Mouse (Mus musculus) neural tube, embryonic 11.5 days (tissue): ENCODE measurements around the gene Mob3c. TPM values are rescaled to one million over a fixed set of nuclear protein-coding genes. Genes with fewer than 3 reads are reported as not detected.

ENCODE experiments used
- ATAC-seq: fragments of 200-750 bp; cut with Nextera tagmentation; 2 replicates; pipeline ENCODE4 v1.8.0; 2017; ENCODE audit warnings: moderate number of reproducible peaks, mild to moderate bottlenecking, moderate TSS enrichment, moderate library complexity; ENCODE audit not compliant: insufficient read depth, low FRiP score, low TSS enrichment
- DNase-seq: peaks from one replicate; pipeline ENCODE4 v3.0.0-alpha.2; 2015; ENCODE audit warnings: low spot score
- H3K27ac ChIP-seq: fragments of 300-500 bp; sonication (generic); 2 replicates; pipeline ENCODE4 v1.5.1; 2014; ENCODE audit warnings: low read depth, mild to moderate bottlenecking, low read length
- H3K27me3 ChIP-seq: fragments of 300-500 bp; sonication (generic); 2 replicates; pipeline ENCODE4 v1.6.1; 2014; ENCODE audit warnings: mild to moderate bottlenecking, low read length, mixed read lengths; ENCODE audit not compliant: control insufficient read depth, insufficient read depth
- H3K36me3 ChIP-seq: fragments of 300-500 bp; sonication (generic); 2 replicates; pipeline ENCODE4 v1.6.1; 2014; ENCODE audit warnings: mild to moderate bottlenecking, low read length, moderate library complexity, mixed read lengths; ENCODE audit not compliant: control insufficient read depth, insufficient read depth
- H3K4me1 ChIP-seq: fragments of 300-500 bp; sonication (generic); 2 replicates; pipeline ENCODE4 v1.6.1; 2014; ENCODE audit warnings: low read length, mixed read lengths; ENCODE audit not compliant: control insufficient read depth, insufficient read depth
- H3K4me2 ChIP-seq: fragments of 300-500 bp; sonication (generic); 2 replicates; pipeline ENCODE4 v1.6.1; 2014; ENCODE audit warnings: low read depth, mild to moderate bottlenecking, moderate library complexity
- H3K4me3 ChIP-seq: fragments of 300-500 bp; sonication (generic); 2 replicates; pipeline ENCODE4 v1.5.1; 2014; ENCODE audit warnings: low read depth, low read length
- H3K9ac ChIP-seq: fragments of 300-500 bp; sonication (generic); 2 replicates; pipeline ENCODE4 v1.6.1; 2014; ENCODE audit warnings: mild to moderate bottlenecking, low read length
- H3K9me3 ChIP-seq: fragments of 300-500 bp; sonication (generic); 2 replicates; pipeline ENCODE4 v1.6.1; 2016; ENCODE audit warnings: low read length; ENCODE audit not compliant: control insufficient read depth
- WGBS: fragments of 180-500 bp; shearing (Covaris S2); extraction: QIAGEN DNeasy Blood & Tissue Kit; methylation state at CpG from one replicate; pipeline ENCODE4 v1.1.7; 2014; 5-methylcytosine and 5-hydroxymethylcytosine counted together
- polyA plus RNA-seq: library from polyadenylated mRNA; unstranded; fragments of >200 nt; fragmentation: Nextera tagmentation; extraction: Ambion mirVana; gene quantifications from 2 replicates; pipeline ENCODE4 v1.2.1, GENCODE M21; 2014

Mob3c gene
- polyA plus RNA-seq, 1 experiment from 2014 or later: 4.1 TPM

DNA sequence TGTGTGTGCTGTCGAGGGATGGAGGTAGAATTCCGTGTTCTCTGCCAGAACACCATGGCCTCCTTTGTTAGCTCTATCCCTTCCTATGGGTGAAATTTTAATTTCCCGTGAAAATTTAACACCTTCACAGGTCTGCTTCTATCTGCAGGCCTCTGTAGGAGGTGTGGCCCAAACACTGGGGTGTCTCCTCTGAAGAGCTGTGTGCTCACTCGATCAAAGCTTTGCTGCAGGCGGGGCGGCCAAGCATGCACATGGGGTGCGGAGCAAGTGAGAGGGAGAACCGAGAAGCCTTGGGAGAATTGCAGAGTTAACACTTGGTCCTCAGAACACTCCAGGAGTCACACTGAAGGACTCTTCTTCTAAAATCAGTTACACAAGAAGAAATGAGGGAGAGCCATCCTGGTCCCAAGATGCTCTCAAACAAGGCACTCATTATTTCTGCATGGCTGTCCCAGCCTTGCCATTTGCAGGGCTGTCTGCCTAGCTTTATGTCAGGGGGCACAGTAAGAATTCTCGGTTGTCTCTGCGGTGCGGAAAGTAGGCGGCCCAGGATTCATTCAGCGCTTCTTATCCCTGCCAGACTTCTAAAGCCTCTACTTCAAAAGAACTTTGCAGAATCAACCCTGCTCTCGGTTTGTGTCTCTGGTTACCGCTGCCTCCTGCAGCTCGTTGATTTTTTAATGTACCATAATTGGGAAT lies 41.8 kb downstream of the Mob3c start:
- WGBS: 17% methylated on average over 16 of the region's 16 CpGs
- no peak overlapping the region for H3K4me2 ChIP-seq

DNA sequence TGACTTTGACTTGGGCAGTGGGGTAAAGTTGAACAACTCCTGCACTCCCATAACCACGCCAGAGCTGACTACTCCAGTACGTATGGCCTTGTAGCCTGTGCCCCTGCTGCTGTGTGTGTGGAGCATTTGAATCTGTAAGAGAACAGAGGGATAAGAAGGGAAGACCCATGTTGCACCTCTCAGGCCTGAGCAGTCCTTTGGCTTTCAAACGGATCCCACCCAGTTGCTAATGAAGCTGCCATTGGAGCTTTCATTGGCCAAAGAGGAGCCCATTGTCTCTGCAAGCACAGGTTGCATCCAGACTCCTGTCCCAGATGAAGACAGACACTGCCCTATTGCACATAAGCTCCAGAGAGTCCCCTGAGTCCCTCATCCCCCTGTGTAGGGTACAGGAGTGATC lies 45.3 kb downstream of the Mob3c start:
- H3K27ac ChIP-seq: no peak overlapping the region
- H3K4me1 ChIP-seq: peaks cover 6% of the 10 kb centered on the region
- no peak overlapping the region for H3K4me2 ChIP-seq
- H3K4me3 ChIP-seq: no peak overlapping the region
- H3K9me3 ChIP-seq: no peaks in the 10 kb centered on the region
- no peaks in the 10 kb centered on the region for H3K36me3 ChIP-seq
- 76% methylated on average over 3 of the region's 3 CpGs for WGBS
- no peak overlapping the region for H3K9ac ChIP-seq
- no peak for DNase-seq
- no peaks in the 10 kb centered on the region for H3K27me3 ChIP-seq
- no peak for ATAC-seq

More for the DNA sequence above, 41.8 kb downstream of the Mob3c start:
- Histone ChIP-seq H3K27me3 (no peaks in the 10 kb centered on the region), H3K4me1 (no peaks in the 10 kb centered on the region; the same call in 1 of the 2 replicates), H3K27ac (no peak overlapping the region), H3K4me3 (no peak overlapping the region), H3K9me3 (no peaks in the 10 kb centered on the region), H3K36me3 (no peaks in the 10 kb centered on the region; the same call in 1 of the 2 replicates), H3K9ac (no peak overlapping the region)
- ATAC-seq (no peak; the same call in 1 of the 2 replicates), DNase-seq (no peak)

DNA sequence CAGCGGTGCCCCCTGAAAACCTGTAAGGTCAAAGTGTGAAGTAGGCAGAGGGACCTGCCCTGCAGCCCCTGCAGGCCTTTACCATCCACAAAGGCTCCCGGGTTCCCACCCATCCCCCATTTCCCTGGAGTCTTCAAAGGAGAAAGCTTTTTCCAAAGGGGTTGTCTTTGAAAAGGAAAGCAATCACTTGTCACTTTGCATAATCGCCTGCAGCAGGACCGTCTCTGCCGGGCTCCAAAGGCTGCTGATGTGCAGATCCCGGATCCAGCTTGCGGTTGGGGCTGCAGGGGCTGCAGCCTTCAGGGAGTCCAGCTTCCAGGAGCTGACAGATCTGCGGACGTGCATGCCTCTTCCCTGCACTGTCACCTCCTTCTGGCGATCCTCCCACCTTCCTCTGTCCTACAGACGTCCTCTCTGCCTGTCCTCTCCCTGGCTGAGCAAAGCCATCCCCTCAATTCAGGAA lies 50.4 kb downstream of the Mob3c start:
- Histone ChIP-seq H3K4me2 (peak overlapping the region; percentile 33), H3K27ac (peak overlapping the region; percentile 76), H3K4me3 (no peak overlapping the region), H3K27me3 (no peaks in the 10 kb centered on the region), H3K9ac (peak overlapping the region; percentile 49), H3K4me1 (peaks cover 19% of the 10 kb centered on the region), H3K9me3 (no peaks in the 10 kb centered on the region), H3K36me3 (no peaks in the 10 kb centered on the region)
- ATAC-seq: peak; percentile 60
- WGBS: 2% methylated on average over 11 of the region's 11 CpGs
- peak; percentile 75 for DNase-seq

DNA sequence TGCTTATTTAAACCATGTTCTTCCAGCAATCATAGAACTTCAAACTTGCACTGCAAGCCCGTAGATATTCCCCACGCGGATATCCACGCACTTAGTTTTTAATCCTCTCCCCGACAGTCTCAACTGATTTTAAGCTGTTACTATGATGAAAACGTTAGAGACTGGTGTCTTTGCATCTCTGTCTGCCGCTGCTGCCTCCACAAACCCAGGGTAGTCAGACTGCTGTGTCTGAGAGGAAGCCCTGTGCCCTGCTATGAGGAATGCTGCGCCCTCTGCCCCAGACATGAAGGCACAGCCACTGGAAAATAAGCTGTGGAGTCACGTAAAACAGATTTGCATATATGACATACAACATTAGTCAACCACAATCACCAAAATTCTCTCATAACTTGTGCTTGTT lies 50.9 kb downstream of the Mob3c start:
- Histone ChIP-seq H3K27me3 (no peaks in the 10 kb centered on the region), H3K4me3 (no peak overlapping the region), H3K4me2 (peak overlapping the region; percentile 33; the same call in 1 of the 2 replicates), H3K4me1 (peaks cover 19% of the 10 kb centered on the region), H3K9ac (no peak overlapping the region), H3K27ac (no peak overlapping the region), H3K9me3 (no peaks in the 10 kb centered on the region), H3K36me3 (no peaks in the 10 kb centered on the region)
- 47% methylated on average over 9 of the region's 9 CpGs for WGBS
- DNase-seq: no peak
- ATAC-seq: no peak

DNA sequence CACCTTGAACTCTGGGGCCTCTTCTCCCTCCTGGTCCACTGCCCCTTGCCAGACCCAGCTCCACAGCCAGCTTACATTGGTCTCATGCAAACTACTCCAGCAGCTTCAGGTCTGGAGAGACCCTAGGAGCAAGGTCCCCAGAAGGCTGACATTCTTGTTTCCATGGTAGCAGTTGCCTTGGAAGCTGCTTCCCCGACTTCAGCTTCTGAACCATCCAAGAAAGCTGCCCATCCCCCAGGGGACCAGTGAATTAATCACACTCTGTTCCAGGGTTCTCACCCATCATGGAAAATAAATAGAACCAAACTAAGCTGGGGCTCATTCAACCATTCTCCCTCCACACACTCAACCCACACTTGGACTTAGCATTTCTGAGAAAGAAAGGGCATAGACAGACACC lies 53.3 kb downstream of the Mob3c start:
- ATAC-seq: peak; percentile 62
- Histone ChIP-seq H3K4me2 (no peak overlapping the region), H3K36me3 (no peaks in the 10 kb centered on the region), H3K27ac (no peak overlapping the region), H3K9ac (no peak overlapping the region), H3K9me3 (no peaks in the 10 kb centered on the region), H3K4me3 (no peak overlapping the region), H3K4me1 (peaks cover 19% of the 10 kb centered on the region), H3K27me3 (no peaks in the 10 kb centered on the region)
- 6% methylated on average over 1 of the region's 1 CpGs for WGBS
- DNase-seq: peak; percentile 72

DNA sequence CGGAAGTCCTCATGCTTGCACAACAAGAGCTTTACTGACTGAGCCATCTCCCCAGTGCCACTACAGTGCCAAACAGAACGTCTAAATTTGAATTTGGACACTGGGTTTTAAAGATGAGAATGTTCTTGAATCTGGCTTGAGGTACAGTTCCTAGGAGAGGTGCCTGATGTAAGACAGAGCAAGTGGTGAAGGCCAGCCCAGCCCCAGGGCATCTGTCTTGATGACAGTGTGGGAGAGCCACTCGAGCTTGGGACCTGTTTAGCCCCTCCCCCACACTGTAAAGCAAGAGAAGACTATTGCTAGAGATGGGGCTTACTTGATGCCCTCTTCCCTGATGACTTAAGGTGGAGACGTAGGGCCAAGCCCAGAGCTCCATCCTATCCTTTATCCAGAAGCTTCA lies 54.3 kb downstream of the Mob3c start:
- Histone ChIP-seq H3K4me3 (no peak overlapping the region), H3K4me1 (peaks cover 19% of the 10 kb centered on the region), H3K9me3 (no peaks in the 10 kb centered on the region), H3K4me2 (no peak overlapping the region), H3K36me3 (no peaks in the 10 kb centered on the region), H3K9ac (no peak overlapping the region), H3K27ac (no peak overlapping the region), H3K27me3 (no peaks in the 10 kb centered on the region)
- ATAC-seq (no peak), DNase-seq (no peak)
- WGBS: 67% methylated on average over 4 of the region's 4 CpGs

DNA sequence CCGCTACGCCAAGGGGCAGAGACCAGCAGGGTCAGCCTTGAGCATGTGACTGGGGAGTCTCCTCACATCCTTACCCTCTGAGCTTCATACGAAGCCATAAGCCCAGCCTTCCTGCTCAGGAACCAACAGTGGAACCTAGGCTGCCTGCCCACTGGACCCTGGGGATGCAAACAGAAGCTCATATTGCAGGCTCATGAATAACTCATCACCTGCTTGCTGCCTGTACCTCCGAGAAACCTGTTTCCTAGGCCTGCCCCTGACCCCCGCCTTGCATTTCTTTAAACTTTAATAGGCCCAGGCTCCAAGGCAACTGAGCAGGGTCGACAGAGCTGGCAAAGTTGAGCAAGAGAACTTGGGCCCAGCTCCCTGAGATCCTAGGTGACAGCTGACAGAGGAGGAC lies 56.1 kb downstream of the Mob3c start, which contains the start of gene Kncn:
Kncn (plus strand) TSS at position 379 of the 400 bp plus-strand sequence.
- Histone ChIP-seq H3K9me3 (no peaks in the 10 kb centered on the region), H3K4me3 (no peak within 1 kb of the TSS), H3K27ac (no peak within 1 kb of the TSS), H3K4me2 (no peak within 1 kb of the TSS), H3K4me1 (peaks cover 6% of the 10 kb centered on the region; the same call in 1 of the 2 replicates), H3K9ac (no peak within 1 kb of the TSS), H3K27me3 (no peaks in the 10 kb centered on the region; the same call in 1 of the 2 replicates), H3K36me3 (no peaks in the 10 kb centered on the region)
- WGBS: 77% methylated on average over 6 of the region's 6 CpGs
- no peak for ATAC-seq
- no peak for DNase-seq
